Mouse (Mus musculus) layer of hippocampus, adult 2 months (tissue): Measurements from ENCODE around the gene Sept9. TPM values are rescaled to one million over a fixed set of nuclear protein-coding genes. Genes with fewer than 3 reads are reported as not detected.

Experiments used
- DNase-seq, 2 experiments: peaks; one replicate each; pipeline ENCODE4 v3.0.0; 2022; ENCODE audit warnings: low spot score in 2 of 2
- H3K27ac ChIP-seq: fragments of 200-600 bp; 2 replicates; pipeline ENCODE4 v1.8.1; 2022
- H3K4me3 ChIP-seq: fragments of 200-600 bp; 2 replicates; pipeline ENCODE4 v1.8.1; 2022; ENCODE audit warnings: mild to moderate bottlenecking
- CTCF ChIP-seq: fragments of 200-600 bp; conservative IDR thresholded peaks from 2 replicates; pipeline ENCODE4 v1.8.1; 2022; ENCODE audit warnings: antibody characterized with exemption, mild to moderate bottlenecking, moderate library complexity
- total RNA-seq, 2 experiments: library from RNA; stranded (reverse); gene quantifications; 2 replicates each; pipeline ENCODE4 v1.2.3; 2021

The Sept9 gene
- total RNA-seq, 2 experiments from 2014 or later = 102 to 114 TPM

DNA sequence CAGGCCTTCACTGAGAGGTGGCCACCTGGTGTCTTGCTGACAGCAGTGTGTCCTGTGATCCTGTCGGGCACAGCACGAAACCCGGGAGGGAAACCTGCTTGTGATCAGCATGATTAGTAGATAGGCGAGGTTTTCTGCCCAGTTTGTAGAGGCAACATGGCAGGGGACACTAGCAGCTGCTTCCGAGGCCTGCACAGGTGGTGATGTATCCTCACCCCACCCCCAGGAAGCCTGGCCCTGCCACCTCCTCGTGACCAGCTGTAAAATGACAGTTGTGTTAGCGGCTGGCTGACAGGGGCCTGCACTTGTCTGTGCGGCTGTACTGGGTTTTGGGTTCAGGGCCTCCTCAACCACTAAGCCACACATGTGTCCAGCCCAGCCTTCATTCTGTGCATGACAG is 34.4 kb downstream of the Sept9 start:
- Histone ChIP-seq H3K4me3 (no peak overlapping the region), H3K27ac (no peak overlapping the region)
- no peak for TF ChIP-seq CTCF
- no peak for DNase-seq

DNA sequence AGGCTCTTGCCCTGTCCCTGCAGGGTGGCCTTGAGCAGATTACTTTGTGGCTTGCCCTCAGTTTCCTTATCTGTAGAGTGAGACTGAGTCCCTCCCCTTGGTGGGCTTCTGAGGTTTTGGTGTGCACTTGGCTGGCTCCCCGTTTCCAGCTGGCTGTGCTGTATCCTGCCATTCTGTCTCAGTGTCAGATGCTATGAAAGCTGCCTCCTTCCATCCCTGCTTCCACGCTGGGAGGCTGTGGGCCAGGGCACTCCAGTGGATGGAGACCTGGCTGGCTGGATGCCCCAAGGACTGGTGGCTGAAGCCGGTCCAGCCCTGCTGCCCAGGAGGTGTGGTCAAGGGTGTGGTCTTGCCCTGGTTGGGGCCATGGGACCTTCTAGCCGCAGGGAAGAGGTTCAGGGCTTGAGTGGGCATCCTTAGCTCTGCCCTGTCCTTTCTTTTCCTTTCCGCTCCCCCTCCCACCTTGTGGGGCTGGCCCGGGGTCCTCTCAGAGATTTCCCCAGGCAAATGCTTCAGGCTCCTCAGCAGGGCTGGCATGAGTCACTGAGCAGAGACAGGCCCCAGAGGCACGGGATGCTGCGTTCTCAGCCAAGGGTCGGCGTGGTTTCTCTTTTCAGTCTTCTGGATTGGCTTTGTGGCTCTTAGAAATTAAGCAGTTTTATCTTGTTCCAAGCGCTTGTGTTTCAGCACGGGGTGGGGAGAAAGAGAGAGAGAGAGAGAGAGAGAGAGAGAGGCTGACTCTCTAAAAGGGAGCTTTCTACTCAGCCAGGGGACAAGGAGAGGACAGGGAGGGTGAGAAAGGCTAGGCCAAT is 35.8 kb downstream of the Sept9 start:
- no peak for TF ChIP-seq CTCF
- H3K27ac ChIP-seq = peak overlapping the region; percentile 54; the same call in 1 of the 2 replicates
- no peak for DNase-seq
- H3K4me3 ChIP-seq = no peak overlapping the region

DNA sequence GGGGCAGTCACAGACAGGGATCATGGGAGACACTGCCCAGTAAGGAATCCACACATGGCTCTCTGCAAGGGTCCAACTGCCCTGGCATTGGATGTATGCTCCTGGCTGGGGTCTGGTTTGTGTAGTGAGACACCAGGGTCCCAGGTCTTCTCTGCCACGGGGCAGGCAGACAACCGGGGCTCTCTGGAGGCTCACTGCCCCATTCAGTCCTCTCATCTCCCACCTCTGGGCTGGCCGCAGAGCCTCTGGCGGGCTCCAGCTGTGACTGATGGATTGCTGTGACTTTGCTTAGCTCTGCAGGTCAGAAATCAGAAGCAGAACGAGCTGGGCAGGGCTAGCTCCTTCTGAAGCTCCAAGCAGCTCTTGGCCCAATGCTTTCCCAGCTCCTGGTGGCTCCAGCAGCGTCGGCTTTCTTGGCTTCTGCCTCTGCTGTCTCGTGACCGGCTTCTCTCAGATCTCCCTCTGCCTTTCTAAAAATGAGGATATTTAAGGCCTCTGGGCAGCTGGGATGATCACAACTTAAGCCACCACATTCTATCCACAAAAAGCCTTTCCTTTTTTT is 36.5 kb downstream of the Sept9 start:
- H3K27ac ChIP-seq = no peak overlapping the region
- DNase-seq = no peak

DNA sequence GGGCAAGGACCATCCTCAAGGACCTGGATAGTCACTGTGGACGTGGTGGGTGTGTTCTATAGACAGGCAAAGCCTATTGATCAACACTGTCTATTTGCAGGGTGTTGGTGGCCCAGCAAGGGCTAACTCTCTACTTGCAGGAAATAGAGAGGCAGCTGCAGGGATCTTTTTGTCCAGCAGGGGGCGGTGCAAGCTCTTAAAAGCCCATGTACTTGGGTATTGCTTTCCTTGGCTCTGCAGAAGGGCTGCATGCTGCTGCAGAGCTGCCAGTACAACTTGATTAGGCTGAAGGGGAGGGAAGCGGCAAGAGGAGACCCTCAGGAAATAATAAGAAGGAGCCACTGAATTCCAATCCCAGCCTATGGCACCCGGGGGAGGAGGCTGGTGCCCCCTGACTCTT is 38.7 kb downstream of the Sept9 start:
- H3K4me3 ChIP-seq = no peak overlapping the region
- peak; percentile 96 for TF ChIP-seq CTCF
- DNase-seq = peak; percentile 87 to 97
- H3K27ac ChIP-seq = no peak overlapping the region

More for the DNA sequence above, 36.5 kb downstream of the Sept9 start:
- no peak overlapping the region for H3K4me3 ChIP-seq
- no peak for TF ChIP-seq CTCF

GRCm38 (mm10) chr11:117239617-117240016 is 40.2 kb downstream of the Sept9 start:
- Histone ChIP-seq H3K4me3 (no peak overlapping the region), H3K27ac (no peak overlapping the region)
- no peak for DNase-seq
- no peak for TF ChIP-seq CTCF

DNA sequence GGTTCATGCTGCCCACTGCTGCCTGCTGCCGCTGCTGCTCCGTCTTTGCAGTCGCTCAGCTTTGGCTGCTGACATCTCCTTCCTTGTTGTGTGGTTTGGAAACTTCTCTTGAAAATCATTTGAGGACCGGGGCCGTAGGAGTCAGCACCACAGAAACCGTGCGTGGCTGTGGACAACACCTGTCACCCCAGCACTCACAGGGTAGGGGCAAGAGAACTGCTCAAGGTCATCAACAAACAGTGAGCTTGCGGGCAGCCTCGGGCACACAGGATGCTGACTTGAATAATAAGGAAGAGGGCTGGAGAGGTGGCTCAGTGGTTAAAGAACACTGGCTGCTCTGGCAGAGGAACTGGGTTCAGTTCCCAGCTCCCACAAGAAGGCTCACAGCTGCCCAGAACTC is 40.9 kb downstream of the Sept9 start:
- no peak for TF ChIP-seq CTCF
- no peak for DNase-seq
- no peak overlapping the region for H3K4me3 ChIP-seq
- no peak overlapping the region for H3K27ac ChIP-seq

- DNase-seq = no peak
- TF ChIP-seq CTCF = no peak
- no peak overlapping the region for H3K27ac ChIP-seq
- no peak overlapping the region for H3K4me3 ChIP-seq
Observed at GRCm38 (mm10) chr11:117240861-117241738, 41.6 kb downstream of the Sept9 start.

- no peak for DNase-seq
- Histone ChIP-seq H3K4me3 (no peak overlapping the region), H3K27ac (no peak overlapping the region)
- no peak for TF ChIP-seq CTCF
Observed at GRCm38 (mm10) chr11:117242339-117243084, 43.1 kb downstream of the Sept9 start.

DNA sequence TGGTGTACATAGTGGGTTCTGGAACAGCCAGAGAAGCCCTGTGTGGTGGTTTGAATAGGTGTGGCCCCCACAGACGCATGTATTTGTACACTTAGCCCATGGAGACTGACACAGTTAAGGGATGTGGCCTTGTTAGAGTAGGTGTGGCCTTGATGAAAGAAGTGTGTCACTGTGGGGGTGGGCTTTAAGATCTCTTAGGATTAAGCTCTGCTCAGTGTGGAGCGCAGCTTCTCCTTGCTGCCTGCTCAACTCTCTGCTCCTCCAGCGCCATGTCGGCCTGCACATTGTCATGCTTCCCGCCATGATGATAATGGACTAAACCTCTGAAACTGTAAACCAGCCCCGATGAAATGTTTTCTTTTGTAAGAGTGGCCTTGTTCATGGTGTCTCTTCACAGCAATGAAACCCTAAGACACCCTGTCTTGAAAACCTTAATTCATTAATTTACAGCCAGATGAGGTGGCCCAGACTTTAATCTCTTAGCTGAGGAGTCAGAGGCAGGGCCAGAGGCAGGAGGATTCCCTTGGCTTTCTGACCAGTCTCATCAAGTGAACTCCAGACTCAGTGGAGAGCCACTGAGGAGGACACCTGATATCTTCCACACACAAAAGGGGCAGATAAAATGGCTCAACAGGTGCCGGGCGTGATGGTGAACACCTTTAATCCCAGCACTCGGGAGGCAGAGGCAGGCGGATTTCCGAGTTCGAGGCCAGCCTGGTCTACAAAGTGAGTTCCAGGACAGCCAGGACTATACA is 44.3 kb downstream of the Sept9 start:
- no peak for DNase-seq
- Histone ChIP-seq H3K27ac (no peak overlapping the region), H3K4me3 (no peak overlapping the region)
- TF ChIP-seq CTCF = no peak

GRCm38 (mm10) chr11:117245041-117245725 is 45.7 kb downstream of the Sept9 start:
- Histone ChIP-seq H3K27ac (no peak overlapping the region), H3K4me3 (no peak overlapping the region)
- DNase-seq = no peak
- TF ChIP-seq CTCF = no peak

DNA sequence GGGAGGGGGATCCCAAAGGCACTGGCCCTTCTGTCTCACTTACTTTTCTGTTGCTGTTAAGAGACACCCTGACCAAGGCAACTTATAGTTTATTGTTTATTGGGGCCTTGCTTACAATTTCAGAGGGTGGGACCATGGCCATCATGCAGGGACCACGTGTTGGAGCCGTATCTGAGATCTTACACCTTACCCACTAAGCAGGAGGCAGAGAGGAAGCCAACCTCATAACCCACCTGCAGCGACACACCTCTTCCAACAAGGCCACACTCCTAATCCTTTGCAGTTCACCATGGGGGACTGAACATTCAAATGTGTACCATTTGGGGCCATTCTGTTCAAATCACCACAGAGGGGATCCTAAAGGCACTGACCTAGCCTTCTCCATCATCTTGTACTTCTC is 46.4 kb downstream of the Sept9 start:
- no peak for TF ChIP-seq CTCF
- no peak for DNase-seq
- Histone ChIP-seq H3K27ac (no peak overlapping the region), H3K4me3 (no peak overlapping the region)
